Mouse (Mus musculus) brain, embryonic 14.5 days (tissue): ENCODE results near the gene Mpzl3.

Experiments used
- CTCF ChIP-seq: fragments of 200-500 bp; IDR thresholded peaks from 2 replicates; pipeline ENCODE4 v1.5.1; 2012; ENCODE audit warnings: inconsistent platforms, mild to moderate bottlenecking, moderate library complexity, borderline replicate concordance; ENCODE audit not compliant: insufficient read depth, insufficient read length; ENCODE audit errors: extremely low read depth
- POLR2A ChIP-seq: fragments of 200-500 bp; IDR thresholded peaks from 2 replicates; pipeline ENCODE4 v1.6.1; 2012; ENCODE audit warnings: mild to moderate bottlenecking, inconsistent platforms, borderline replicate concordance; ENCODE audit not compliant: poor library complexity, insufficient read depth, insufficient read length, severe bottlenecking; ENCODE audit errors: extremely low read depth

GRCm38 (mm10) chr9:45066735-45067134, 11.7 kb downstream of the Mpzl3 start:
- TF ChIP-seq POLR2A (no peak), CTCF (no peak)
